ENCODE assay signal across 12 mouse cellular contexts in the genomic region with DNA sequence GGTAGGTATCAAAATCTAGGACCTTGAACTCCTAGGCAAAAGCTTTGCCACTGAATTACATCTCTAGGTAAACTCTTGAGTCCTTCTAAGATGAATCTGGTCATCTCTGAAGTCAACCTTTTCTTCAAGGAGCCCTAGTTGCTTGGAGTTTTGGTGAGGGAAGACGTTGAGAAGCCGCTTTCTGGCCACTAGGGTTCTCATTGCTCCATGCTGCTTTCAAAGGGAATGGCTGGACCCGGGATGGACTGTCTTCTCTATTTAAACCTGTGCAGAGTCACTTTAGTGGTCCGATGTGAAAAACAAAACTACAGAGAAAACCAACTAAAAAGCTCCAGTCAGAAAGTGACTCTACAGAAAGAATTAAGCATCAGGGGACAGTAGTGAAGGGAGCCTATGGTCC. TPM values are rescaled to one million over a fixed set of nuclear protein-coding genes. Genes with fewer than 3 reads are reported as not detected.
DNase-seq lines count a peak whose midpoint lies in the region; ATAC-seq and TF ChIP-seq lines count a peak whose summit lies in the region.
"Had no signal": no experiment of that assay in that cellular context is flagged by ENCODE, and none has a peak within 500 bp of the region (broad histone marks: within the 10 kb centered on the region; RNA-seq: fewer than 3 reads in every experiment).

No protein-coding gene starts in this region.

- TF ChIP-seq CTCF in stomach, postnatal 0 days (IDR thresholded peaks at IDR 0.05; ENCODE audit: low read depth) = peak; percentile 80

- DNase-seq in cerebellum, postnatal 14 days = peak; percentile 3 to 6
- no peak for DNase-seq in cerebellum, postnatal 4 days (ENCODE audit: low spot score in 2 of 2)
- peak; percentile 37 for DNase-seq in kidney, postnatal 10 days
- peak; percentile 53 for DNase-seq in testis, postnatal 10 days (ENCODE audit: low spot score)
- no peak for DNase-seq in testis, postnatal 14 days (ENCODE audit: low spot score)
- no peak for DNase-seq in stomach, postnatal 0 days (ENCODE audit: low spot score)
- no peak for DNase-seq in gastrocnemius, postnatal 25 days

- no peak for ATAC-seq in kidney, embryonic 15.5 days (replicated peaks; ENCODE audit: low FRiP score)
- ATAC-seq in stomach, postnatal 0 days (ENCODE audit: low FRiP score, low TSS enrichment) = no peak
- ATAC-seq: CD4-positive, CD25-positive, alpha-beta regulatory T cell, adult 4 months had no signal

- no peak overlapping the region for H3K27ac ChIP-seq in kidney, embryonic 15.5 days
- no peak overlapping the region for H3K27ac ChIP-seq in stomach, postnatal 0 days (replicated peaks)
- H3K27ac ChIP-seq: limb, embryonic 13.5 days had no signal

- WGBS in kidney, embryonic 15.5 days = 48% methylated on average over 4 of the region's 4 CpGs
- 39% methylated on average over 4 of the region's 4 CpGs for WGBS in stomach, postnatal 0 days

- H3K36me3 ChIP-seq in kidney, embryonic 15.5 days = no peaks in the 10 kb centered on the region
- H3K36me3 ChIP-seq in stomach, postnatal 0 days (ENCODE audit: control insufficient read depth, insufficient read depth, low read length) = no peaks in the 10 kb centered on the region
- H3K36me3 ChIP-seq: limb, embryonic 13.5 days had no signal

- no peak overlapping the region for H3K4me2 ChIP-seq in kidney, embryonic 15.5 days
- no peak overlapping the region for H3K4me2 ChIP-seq in stomach, postnatal 0 days (replicated peaks; ENCODE audit: low read depth)
- H3K4me2 ChIP-seq: limb, embryonic 13.5 days had no signal

- H3K4me3 ChIP-seq in kidney, embryonic 15.5 days (replicated peaks) = no peak overlapping the region
- no peak overlapping the region for H3K4me3 ChIP-seq in stomach, postnatal 0 days (ENCODE audit: low read depth, low read length)
- H3K4me3 ChIP-seq: limb, embryonic 13.5 days; myocyte had no signal

- TF ChIP-seq EP300 in stomach, postnatal 0 days (optimal IDR thresholded peaks at IDR 0.05) = no peak

- no peaks in the 10 kb centered on the region for H3K9me3 ChIP-seq in kidney, embryonic 15.5 days (replicated peaks)
- H3K9me3 ChIP-seq in stomach, postnatal 0 days (ENCODE audit: control insufficient read depth, low read length) = no peaks in the 10 kb centered on the region
- H3K9me3 ChIP-seq: limb, embryonic 13.5 days had no signal

- H3K9ac ChIP-seq in kidney, embryonic 15.5 days = no peak overlapping the region
- no peak overlapping the region for H3K9ac ChIP-seq in stomach, postnatal 0 days (ENCODE audit: low read length)
- H3K9ac ChIP-seq: limb, embryonic 13.5 days had no signal

- no peaks in the 10 kb centered on the region for H3K27me3 ChIP-seq in kidney, embryonic 15.5 days
- no peaks in the 10 kb centered on the region for H3K27me3 ChIP-seq in stomach, postnatal 0 days (ENCODE audit: control insufficient read depth, insufficient read depth, low read length)
- H3K27me3 ChIP-seq: limb, embryonic 13.5 days had no signal

- H3K4me1 ChIP-seq in kidney, embryonic 15.5 days = no peaks in the 10 kb centered on the region
- no peaks in the 10 kb centered on the region for H3K4me1 ChIP-seq in stomach, postnatal 0 days (replicated peaks; ENCODE audit: control insufficient read depth, insufficient read depth)
- H3K4me1 ChIP-seq: limb, embryonic 13.5 days had no signal

RNA-seq across cellular contexts. Expression of gene Gm10198, which starts 18.4 kb away (rescaled TPM):
- polyA plus RNA-seq in kidney, embryonic 15.5 days (2015; fragmentation: Nextera tagmentation; extraction: Ambion mirVana) = not detected in 2 replicates
- polyA plus RNA-seq in stomach, postnatal 0 days (2015; fragmentation: Nextera tagmentation; extraction: Ambion mirVana) = not detected in 2 replicates
- total RNA-seq in gastrocnemius, postnatal 25 days (2021) = not detected
- polyA plus RNA-seq: CD4-positive, CD25-positive, alpha-beta regulatory T cell, adult 4 months; forebrain, embryonic 11.5 days; limb, embryonic 13.5 days; myocyte had no signal

RNA-seq across cellular contexts. Expression of gene Gm49496, which starts 24.4 kb away (rescaled TPM):
- not detected in 2 replicates for polyA plus RNA-seq in kidney, embryonic 15.5 days (2015; fragmentation: Nextera tagmentation; extraction: Ambion mirVana)
- not detected in 2 replicates for polyA plus RNA-seq in stomach, postnatal 0 days (2015; fragmentation: Nextera tagmentation; extraction: Ambion mirVana)
- total RNA-seq in gastrocnemius, postnatal 25 days (2021) = not detected
- polyA plus RNA-seq: CD4-positive, CD25-positive, alpha-beta regulatory T cell, adult 4 months; forebrain, embryonic 11.5 days; limb, embryonic 13.5 days; myocyte had no signal

Comparison
In these comparisons a context has a peak if more than half of its experiments do, and no peak if none do; other contexts are left out.
1. DNase-seq: peak in cerebellum, postnatal 14 days (2 of 2), kidney, postnatal 10 days (single experiment) and testis, postnatal 10 days (single experiment); none in cerebellum, postnatal 4 days (0 of 2), testis, postnatal 14 days (single experiment), stomach, postnatal 0 days (single experiment) and gastrocnemius, postnatal 25 days (single experiment).